ENCODE assay signal across 8 mouse cellular contexts in genomic region chr4:133574070-133574842, GRCm38 (mm10). TPM values are rescaled to one million over a fixed set of nuclear protein-coding genes. Genes with fewer than 3 reads are reported as not detected.
DNase-seq lines count a peak whose midpoint lies in the region; ATAC-seq and TF ChIP-seq lines count a peak whose summit lies in the region.

Gene Gpatch3, plus strand, starts transcription at chr4:133574745.

- TF ChIP-seq CTCF in G1E (IDR thresholded peaks at IDR 0.05; ENCODE audit: low read depth, low read length) = no peak
- TF ChIP-seq CTCF in forebrain, postnatal 0 days (IDR thresholded peaks at IDR 0.05; ENCODE audit: low read depth) = peak; percentile 46

- peak within 1 kb of the TSS; percentile 92 for H3K4me3 ChIP-seq in G1E (ENCODE audit: low read depth, low read length)
- H3K4me3 ChIP-seq in forebrain, postnatal 0 days (ENCODE audit: low read depth, low read length) = peak within 1 kb of the TSS; percentile 86
- H3K4me3 ChIP-seq in lung, embryonic 16.5 days (ENCODE audit: low read length) = peak within 1 kb of the TSS; percentile 71

- ATAC-seq in G1E (ENCODE audit: extremely low read depth, insufficient number of reproducible peaks, low FRiP score, poor library complexity, severe bottlenecking) = peak; percentile 56; the same call in 1 of the 2 replicates
- peak; percentile 95 for ATAC-seq in forebrain, postnatal 0 days
- ATAC-seq in hematopoietic stem cell, adult 5-6 weeks (replicated peaks in 1 of 2; ENCODE audit: insufficient read depth in 1 of 2, low FRiP score in 2 of 2, low TSS enrichment in 1 of 2, low read depth in 1 of 2, poor library complexity in 2 of 2, severe bottlenecking in 2 of 2) = peak; percentile 87 to 96
- ATAC-seq in lung, embryonic 16.5 days (ENCODE audit: low read depth) = peak; percentile 94

- peak; percentile 88 for DNase-seq in G1E (ENCODE audit: low spot score)
- DNase-seq in cerebellum, adult 18-20 months = peak; percentile 92 to 93
- peak; percentile 95 for DNase-seq in forebrain, postnatal 0 days
- DNase-seq in layer of hippocampus, adult 9-10 months (ENCODE audit: low spot score) = peak; percentile 83
- DNase-seq in ovary, postnatal 10 days (ENCODE audit: low spot score) = peak; percentile 80
- peak; percentile 71 to 79 for DNase-seq in thymus, postnatal 10 days (ENCODE audit: low spot score in 2 of 2)

- H3K4me1 ChIP-seq in G1E (ENCODE audit: insufficient read depth, low read depth, low read length) = peaks cover 17% of the 10 kb centered on the region
- H3K4me1 ChIP-seq in forebrain, postnatal 0 days (ENCODE audit: insufficient read depth) = no peaks in the 10 kb centered on the region
- H3K4me1 ChIP-seq in lung, embryonic 16.5 days (replicated peaks; ENCODE audit: control insufficient read depth, insufficient read depth, low read length) = peaks cover 5% of the 10 kb centered on the region

- 5% methylated on average over 44 of the region's 44 CpGs for WGBS in forebrain, postnatal 0 days
- 6% methylated on average over 44 of the region's 44 CpGs for WGBS in lung, embryonic 16.5 days

- no peaks in the 10 kb centered on the region; the same call in 1 of the 2 replicates for H3K27me3 ChIP-seq in G1E (ENCODE audit: insufficient read depth, low read length)
- H3K27me3 ChIP-seq in forebrain, postnatal 0 days (ENCODE audit: insufficient read depth, low read length) = no peaks in the 10 kb centered on the region
- no peaks in the 10 kb centered on the region for H3K27me3 ChIP-seq in lung, embryonic 16.5 days (ENCODE audit: control insufficient read depth, insufficient read depth, low read depth, low read length)

- peak within 1 kb of the TSS; percentile 73 for H3K9ac ChIP-seq in forebrain, postnatal 0 days
- peak within 1 kb of the TSS; percentile 79 for H3K9ac ChIP-seq in lung, embryonic 16.5 days (ENCODE audit: low read length)

- no peaks in the 10 kb centered on the region for H3K9me3 ChIP-seq in G1E (replicated peaks)
- no peaks in the 10 kb centered on the region for H3K9me3 ChIP-seq in forebrain, postnatal 0 days (ENCODE audit: low read length)
- H3K9me3 ChIP-seq in lung, embryonic 16.5 days (ENCODE audit: control insufficient read depth, low read length) = no peaks in the 10 kb centered on the region

- peak within 1 kb of the TSS; percentile 73 for H3K27ac ChIP-seq in forebrain, postnatal 0 days (ENCODE audit: low read depth, low read length)
- H3K27ac ChIP-seq in lung, embryonic 16.5 days (ENCODE audit: low read length) = peak within 1 kb of the TSS; percentile 56

- H3K36me3 ChIP-seq in G1E (replicated peaks) = peaks cover 28% of the 10 kb centered on the region
- peaks cover 15% of the 10 kb centered on the region for H3K36me3 ChIP-seq in forebrain, postnatal 0 days (ENCODE audit: insufficient read depth)
- peaks cover 11% of the 10 kb centered on the region for H3K36me3 ChIP-seq in lung, embryonic 16.5 days (ENCODE audit: control insufficient read depth, insufficient read depth, low read length)

- peak within 1 kb of the TSS; percentile 82 for H3K4me2 ChIP-seq in forebrain, postnatal 0 days (ENCODE audit: low read depth)
- peak within 1 kb of the TSS; percentile 96 for H3K4me2 ChIP-seq in lung, embryonic 16.5 days (ENCODE audit: low read depth, low read length)

RNA-seq across cellular contexts. Expression of gene Gpatch3, which starts in this region (rescaled TPM):
- 1.9 and 3.8 TPM in 2 replicates for total RNA-seq in G1E (2014; fragmentation: Nextera tagmentation)
- total RNA-seq in G1E (2017) = 13.6 and 18.7 TPM in 2 replicates
- polyA plus RNA-seq in G1E (2012) = 9.9 and 11.2 TPM in 2 replicates
- total RNA-seq in forebrain, postnatal 0 days (2014; rRNA removed) = 8.4 and 11.8 TPM in 2 replicates
- 4.2 and 5.4 TPM in 2 replicates for polyA plus RNA-seq in forebrain, postnatal 0 days (2015; fragmentation: Nextera tagmentation; extraction: Ambion mirVana)
- total RNA-seq in hematopoietic stem cell, adult 5-6 weeks (2017) = 11.9 and 20.9 TPM in 2 replicates
- 5.6 and 6.5 TPM in 2 replicates for polyA plus RNA-seq in lung, embryonic 16.5 days (2015; fragmentation: Nextera tagmentation; extraction: Ambion mirVana)

Comparison
In these comparisons a context has a peak if more than half of its experiments do, and no peak if none do; other contexts are left out.
1. Peak in every context shown above with its lines: DNase-seq, ATAC-seq, H3K4me3 ChIP-seq and H3K27ac ChIP-seq.